Mouse (Mus musculus) lung, postnatal 0 days (tissue): ENCODE measurements around the gene Sept8. TPM values are rescaled to one million over a fixed set of nuclear protein-coding genes. Genes with fewer than 3 reads are reported as not detected.

ENCODE experiments used
- ATAC-seq: fragments of 200-750 bp; cut with Nextera tagmentation; 2 replicates; pipeline ENCODE4 v1.8.0; 2017; ENCODE audit warnings: moderate library complexity
- DNase-seq: peaks from one replicate; pipeline ENCODE4 v3.0.0-alpha.2; 2016; ENCODE audit warnings: low spot score
- H3K27ac ChIP-seq: fragments of 300-500 bp; sonication (generic); 2 replicates; pipeline ENCODE4 v1.5.1; 2014; ENCODE audit warnings: antibody characterized with exemption, mild to moderate bottlenecking, low read length, mixed read lengths
- H3K27me3 ChIP-seq: fragments of 300-500 bp; sonication (generic); replicated peaks from 2 replicates; pipeline ENCODE4 v1.6.1; 2014; ENCODE audit warnings: low read length, mixed read lengths; ENCODE audit not compliant: insufficient read depth
- H3K36me3 ChIP-seq: fragments of 300-500 bp; sonication (generic); 2 replicates; pipeline ENCODE4 v1.6.1; 2014; ENCODE audit warnings: low read length, mixed read lengths; ENCODE audit not compliant: insufficient read depth
- H3K4me1 ChIP-seq: fragments of 300-500 bp; sonication (generic); 2 replicates; pipeline ENCODE4 v1.6.1; 2014; ENCODE audit warnings: antibody characterized with exemption, low read depth, low read length, mixed read lengths; ENCODE audit not compliant: insufficient read depth
- H3K4me2 ChIP-seq: fragments of 300-500 bp; sonication (generic); replicated peaks from 2 replicates; pipeline ENCODE4 v1.6.1; 2014; ENCODE audit warnings: low read depth, mild to moderate bottlenecking, low read length, moderate library complexity, mixed read lengths
- H3K4me3 ChIP-seq: fragments of 300-500 bp; sonication (generic); 2 replicates; pipeline ENCODE4 v1.5.1; 2014; ENCODE audit warnings: low read depth, low read length
- H3K9ac ChIP-seq: fragments of 300-500 bp; sonication (generic); replicated peaks from 2 replicates; pipeline ENCODE4 v1.6.1; 2014; ENCODE audit warnings: low read depth, mild to moderate bottlenecking
- H3K9me3 ChIP-seq: fragments of 300-500 bp; sonication (generic); 2 replicates; pipeline ENCODE4 v1.6.1; 2016; ENCODE audit warnings: low read length, mixed read lengths
- CTCF ChIP-seq: IDR thresholded peaks from 2 replicates; pipeline ENCODE4 v1.5.1; 2016; ENCODE audit warnings: antibody characterized with exemption, mild to moderate bottlenecking
- EP300 ChIP-seq: IDR thresholded peaks from 2 replicates; pipeline ENCODE4 v1.6.1; 2016; ENCODE audit warnings: antibody characterized with exemption, mild to moderate bottlenecking, control low read depth
- WGBS: fragments of 180-500 bp; shearing (Covaris S2); extraction: QIAGEN DNeasy Blood & Tissue Kit; methylation state at CpG from one replicate; pipeline ENCODE4 v1.1.7; 2014; 5-methylcytosine and 5-hydroxymethylcytosine counted together
- polyA plus RNA-seq: library from polyadenylated mRNA; unstranded; fragments of >200 nt; fragmentation: Nextera tagmentation; extraction: Ambion mirVana; gene quantifications from 2 replicates; pipeline ENCODE4 v1.2.1, GENCODE M21; 2015

The Sept8 gene
- polyA plus RNA-seq, 1 experiment from 2014 or later = 13.9 TPM

DNA sequence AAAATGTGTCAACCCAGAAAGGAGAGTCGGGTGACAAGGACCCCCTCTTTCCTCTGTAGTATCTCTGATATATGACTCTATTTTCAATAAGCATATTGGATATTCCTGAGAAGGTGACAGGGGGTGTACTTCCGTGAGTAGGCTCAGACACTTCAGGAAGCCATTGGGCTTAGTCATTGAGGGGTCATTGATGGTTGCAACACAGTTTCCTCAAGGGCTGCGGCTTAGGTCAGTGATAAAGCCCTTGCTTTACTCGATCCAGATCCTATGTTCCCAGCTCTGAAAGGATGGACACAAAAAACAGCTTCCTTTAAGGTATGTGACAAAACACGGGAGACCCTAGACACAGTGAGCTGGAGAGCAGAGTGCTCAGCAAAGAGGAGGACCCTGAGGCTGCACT, 15.3 kb upstream of the Sept8 start:
- Histone ChIP-seq H3K9ac (no peak overlapping the region), H3K4me2 (no peak overlapping the region), H3K9me3 (no peaks in the 10 kb centered on the region), H3K4me1 (no peaks in the 10 kb centered on the region; the same call in none of the 2 replicates), H3K27me3 (no peaks in the 10 kb centered on the region), H3K27ac (no peak overlapping the region), H3K4me3 (no peak overlapping the region), H3K36me3 (no peaks in the 10 kb centered on the region)
- DNase-seq (peak; percentile 41), ATAC-seq (peak; percentile 40)
- WGBS = 56% methylated on average over 5 of the region's 5 CpGs
- TF ChIP-seq CTCF = no peak
- no peak for TF ChIP-seq EP300

DNA sequence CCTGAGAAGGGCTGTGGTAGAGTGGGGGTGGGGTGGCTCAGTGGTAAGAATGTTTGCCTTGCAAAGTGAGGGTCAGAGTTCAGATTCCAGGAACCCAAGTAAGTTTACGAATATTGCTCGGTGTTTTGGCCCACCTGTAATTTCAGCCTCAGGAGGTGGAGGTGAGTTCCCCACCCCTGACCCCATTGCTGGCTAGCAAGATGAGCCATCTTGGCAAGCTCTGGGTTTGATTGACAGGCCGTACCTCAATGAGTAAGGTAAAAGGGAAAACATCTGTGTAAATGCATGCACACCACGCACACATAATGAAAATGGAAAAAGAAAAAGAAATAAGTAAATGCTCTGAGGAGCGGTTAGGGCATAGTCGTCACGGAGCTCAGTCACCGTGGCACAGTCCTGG, 14.7 kb upstream of the Sept8 start:
- Histone ChIP-seq H3K27me3 (no peaks in the 10 kb centered on the region), H3K4me3 (no peak overlapping the region), H3K36me3 (no peaks in the 10 kb centered on the region), H3K27ac (no peak overlapping the region), H3K9ac (no peak overlapping the region), H3K9me3 (no peaks in the 10 kb centered on the region), H3K4me2 (no peak overlapping the region), H3K4me1 (no peaks in the 10 kb centered on the region; the same call in none of the 2 replicates)
- DNase-seq = no peak
- WGBS = 84% methylated on average over 8 of the region's 8 CpGs
- ATAC-seq = no peak
- TF ChIP-seq CTCF (no peak), EP300 (no peak)

DNA sequence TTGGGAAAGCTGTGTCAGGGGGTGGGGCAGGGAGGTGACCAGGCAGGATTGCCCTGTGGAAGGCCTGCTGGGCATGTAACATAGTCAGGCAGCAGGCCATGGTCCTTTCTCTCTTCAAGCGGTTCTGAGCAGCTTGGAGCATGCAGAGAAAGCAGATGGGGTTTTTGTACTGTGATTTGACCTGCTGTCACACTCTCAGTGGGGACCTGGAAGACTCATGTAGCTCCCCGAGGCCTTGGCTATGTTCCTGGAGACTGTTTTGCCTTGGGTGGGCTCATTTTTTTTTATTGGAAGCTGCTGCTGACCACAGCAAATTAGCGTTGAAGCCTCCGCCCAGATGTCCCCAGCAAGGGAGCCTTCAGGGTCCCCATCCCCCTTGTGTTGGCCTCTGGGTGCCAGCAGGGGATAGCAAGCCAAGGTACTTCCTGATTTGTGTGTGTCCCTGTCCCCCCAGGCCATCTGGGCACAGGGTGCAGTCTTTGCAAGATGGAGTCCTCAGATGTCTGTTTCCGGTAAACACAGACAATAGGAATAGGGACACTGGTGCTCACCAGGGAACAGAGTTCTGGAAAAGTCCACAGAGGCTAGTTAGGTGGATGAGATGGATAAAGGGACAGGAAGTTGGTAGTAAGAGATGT, 13.9 kb upstream of the Sept8 start:
- TF ChIP-seq CTCF (no peak), EP300 (no peak)
- H3K36me3 ChIP-seq = no peaks in the 10 kb centered on the region
- no peak overlapping the region for H3K9ac ChIP-seq
- no peaks in the 10 kb centered on the region for H3K9me3 ChIP-seq
- WGBS = 69% methylated on average over 5 of the region's 5 CpGs
- H3K4me1 ChIP-seq = no peaks in the 10 kb centered on the region; the same call in none of the 2 replicates
- no peak overlapping the region for H3K4me3 ChIP-seq
- H3K4me2 ChIP-seq = no peak overlapping the region
- H3K27me3 ChIP-seq = no peaks in the 10 kb centered on the region
- ATAC-seq (no peak), DNase-seq (no peak)
- no peak overlapping the region for H3K27ac ChIP-seq

- no peak for DNase-seq
- 81% methylated on average over 9 of the region's 9 CpGs for WGBS
Observed at GRCm38 (mm10) chr11:53507098-53507805, 11.8 kb upstream of the Sept8 start.

GRCm38 (mm10) chr11:53508152-53508551, 10.9 kb upstream of the Sept8 start:
- no peaks in the 10 kb centered on the region for H3K27me3 ChIP-seq
- ATAC-seq (peak; percentile 70), DNase-seq (peak; percentile 74)
- WGBS = 38% methylated on average over 7 of the region's 7 CpGs
- H3K4me2 ChIP-seq = no peak overlapping the region
- no peak for TF ChIP-seq CTCF
- no peaks in the 10 kb centered on the region for H3K36me3 ChIP-seq
- H3K9ac ChIP-seq = no peak overlapping the region
- no peaks in the 10 kb centered on the region for H3K9me3 ChIP-seq
- H3K4me1 ChIP-seq = no peaks in the 10 kb centered on the region; the same call in 1 of the 2 replicates
- H3K4me3 ChIP-seq = no peak overlapping the region
- H3K27ac ChIP-seq = no peak overlapping the region

More at GRCm38 (mm10) chr11:53507098-53507805, 11.8 kb upstream of the Sept8 start:
- ATAC-seq = no peak
- no peaks in the 10 kb centered on the region for H3K9me3 ChIP-seq
- no peak overlapping the region for H3K9ac ChIP-seq
- H3K27me3 ChIP-seq = no peaks in the 10 kb centered on the region
- no peak overlapping the region for H3K4me2 ChIP-seq
- TF ChIP-seq EP300 (no peak), CTCF (no peak)
- no peaks in the 10 kb centered on the region; the same call in 1 of the 2 replicates for H3K4me1 ChIP-seq
- no peak overlapping the region for H3K27ac ChIP-seq
- no peaks in the 10 kb centered on the region for H3K36me3 ChIP-seq
- H3K4me3 ChIP-seq = no peak overlapping the region

GRCm38 (mm10) chr11:53508591-53508990, 10.5 kb upstream of the Sept8 start:
- H3K9ac ChIP-seq = no peak overlapping the region
- no peak for TF ChIP-seq CTCF
- TF ChIP-seq EP300 = no peak
- DNase-seq = no peak
- H3K27ac ChIP-seq = no peak overlapping the region
- WGBS = 43% methylated on average over 3 of the region's 3 CpGs
- H3K9me3 ChIP-seq = no peaks in the 10 kb centered on the region
- no peaks in the 10 kb centered on the region for H3K27me3 ChIP-seq
- H3K4me3 ChIP-seq = no peak overlapping the region
- ATAC-seq = no peak
- no peak overlapping the region for H3K4me2 ChIP-seq
- no peaks in the 10 kb centered on the region; the same call in 1 of the 2 replicates for H3K4me1 ChIP-seq
- H3K36me3 ChIP-seq = no peaks in the 10 kb centered on the region
